Mouse (Mus musculus): ENCODE measurements at regions not wholly inside any gene's neighbourhood (a gene's known extent, or its start where the extent isn't known, plus 50 kb on each side); places are given as distances from the start of the nearest gene placed in this dataset.
"Not testable (repeated sequence)": the region's sequence is repeated elsewhere in the genome, so short reads cannot be mapped to it uniquely, and the experiment has no call there.

DNA sequence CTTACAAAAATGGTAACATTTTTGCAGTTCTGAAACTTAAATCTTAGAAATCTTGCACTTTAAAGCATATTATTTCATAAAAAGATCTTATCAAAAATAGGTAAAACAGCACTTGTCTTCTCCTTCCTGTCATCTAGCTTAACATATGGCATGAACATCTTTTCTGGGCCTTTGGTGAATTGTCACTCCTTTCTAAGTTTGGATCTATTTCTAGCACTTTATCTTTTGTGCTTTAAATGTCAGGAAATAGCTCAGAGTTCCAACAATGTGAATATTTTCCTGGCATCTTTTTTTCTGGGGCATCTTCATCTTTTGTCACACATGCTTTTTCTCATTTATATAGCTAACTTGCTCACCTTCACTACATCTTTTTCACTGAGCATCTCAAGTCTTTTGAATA is 527.4 kb upstream of the Gm5150 start:
- Histone ChIP-seq H3K9me3 (no peaks in the 10 kb centered on the region), H3K27ac (no peak overlapping the region), H3K4me1 (no peaks in the 10 kb centered on the region), H3K27me3 (no peaks in the 10 kb centered on the region), H3K9ac (no peak overlapping the region), H3K4me3 (replicated peaks) (no peak overlapping the region), H3K4me2 (no peak overlapping the region), H3K36me3 (replicated peaks) (no peaks in the 10 kb centered on the region)
- ATAC-seq (ENCODE audit: low FRiP score), result no peak

DNA sequence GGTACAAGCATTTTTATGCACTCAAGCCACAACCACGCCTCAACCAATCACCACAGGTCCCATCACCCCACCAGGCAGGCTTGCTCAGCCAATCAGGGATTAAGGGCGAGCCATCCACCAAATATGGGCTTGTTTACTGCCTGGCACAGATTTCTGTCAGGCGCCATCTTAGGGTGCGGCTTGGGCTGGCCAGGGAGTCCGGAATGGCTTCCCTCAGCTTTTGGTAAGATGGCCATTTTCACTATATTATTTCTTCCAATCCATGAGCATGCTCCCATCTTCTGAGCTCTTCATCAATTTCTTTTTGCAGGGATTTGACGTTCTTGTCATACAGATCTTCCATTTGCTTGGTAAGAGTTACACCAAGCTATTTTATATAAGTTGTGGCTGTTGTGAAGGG is 521.3 kb upstream of the Gm5150 start:
- ATAC-seq (ENCODE audit: low FRiP score); H3K4me2 ChIP-seq; H3K27me3 ChIP-seq; H3K4me1 ChIP-seq; H3K36me3 ChIP-seq (replicated peaks); H3K9me3 ChIP-seq; H3K9ac ChIP-seq; H3K27ac ChIP-seq; H3K4me3 ChIP-seq (replicated peaks): not testable (repeated sequence)
- WGBS, result 91% methylated on average over 6 of the region's 6 CpGs

DNA sequence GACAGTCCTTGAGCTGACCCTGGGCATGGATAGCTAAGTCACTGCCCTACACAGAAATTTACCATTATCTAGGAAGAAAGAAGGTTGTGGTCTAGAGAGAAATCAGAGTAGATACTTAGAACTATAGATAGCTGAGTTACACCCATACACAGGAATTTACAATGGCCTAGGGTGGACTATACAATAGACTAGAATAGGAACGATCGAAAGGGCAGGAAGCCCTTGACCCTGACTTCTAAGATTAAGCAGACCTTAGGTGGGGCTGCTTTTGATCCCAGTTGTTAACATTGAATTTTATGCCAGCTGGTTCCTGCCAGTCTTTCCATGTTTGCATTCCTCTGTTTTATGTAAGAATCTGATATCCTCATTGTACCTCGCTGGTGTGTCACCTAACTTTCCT is 482.2 kb upstream of the Gm5150 start:
- WGBS, result 86% methylated on average over 3 of the region's 3 CpGs
- H3K27me3 ChIP-seq; H3K27ac ChIP-seq; H3K4me3 ChIP-seq (replicated peaks); H3K4me2 ChIP-seq; H3K4me1 ChIP-seq; H3K9me3 ChIP-seq; H3K36me3 ChIP-seq (replicated peaks); ATAC-seq (ENCODE audit: low FRiP score); H3K9ac ChIP-seq: not testable (repeated sequence)

DNA sequence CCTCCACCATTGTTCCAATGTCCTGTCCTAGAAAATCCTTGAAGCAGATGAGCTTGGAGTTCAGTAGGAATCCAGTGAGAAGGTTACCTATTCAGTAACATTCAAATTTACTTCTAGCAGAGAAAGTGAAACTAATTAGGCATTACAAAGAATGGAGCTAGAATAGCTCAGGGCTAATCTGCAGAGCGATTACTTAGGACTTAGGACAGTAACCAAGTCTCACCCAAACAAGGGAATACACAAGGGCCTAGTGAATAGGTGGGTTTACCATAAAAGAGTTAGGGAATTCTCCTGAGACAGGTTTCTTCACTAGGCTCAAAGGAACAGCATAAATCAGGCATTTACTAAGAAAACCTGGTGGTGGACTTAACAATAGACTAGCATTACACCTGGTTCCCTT is 476.5 kb upstream of the Gm5150 start:
- ATAC-seq (ENCODE audit: low FRiP score), result no peak
- Histone ChIP-seq H3K36me3 (replicated peaks) (no peaks in the 10 kb centered on the region), H3K9me3 (no peaks in the 10 kb centered on the region), H3K27me3 (no peaks in the 10 kb centered on the region), H3K27ac (no peak overlapping the region), H3K4me3 (replicated peaks) (no peak overlapping the region), H3K9ac (no peak overlapping the region), H3K4me1 (no peaks in the 10 kb centered on the region), H3K4me2 (no peak overlapping the region)
- WGBS, result 72% methylated on average over 1 of the region's 1 CpGs

DNA sequence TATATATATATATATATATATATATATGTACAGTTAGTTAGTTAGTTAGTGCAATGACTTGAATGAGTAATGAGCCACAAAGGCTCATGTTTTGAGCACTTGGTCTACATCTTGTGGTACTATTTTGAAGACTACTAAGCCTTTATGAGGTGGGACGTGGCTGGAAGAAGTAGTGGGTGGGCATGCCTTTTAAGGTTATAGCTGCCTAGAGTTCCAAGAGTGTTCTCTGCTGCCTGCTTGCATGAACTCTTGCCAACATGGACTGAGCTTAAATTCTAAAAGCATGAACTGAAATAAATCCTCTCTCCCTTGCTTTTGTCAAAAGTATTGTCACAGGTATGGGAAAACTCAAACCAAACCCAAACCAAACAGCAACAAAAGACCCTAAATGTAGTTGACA is 465.1 kb upstream of the Gm5150 start:
- 93% methylated on average over 1 of the region's 1 CpGs for WGBS
- Histone ChIP-seq H3K9ac (no peak overlapping the region), H3K9me3 (no peaks in the 10 kb centered on the region), H3K27me3 (no peaks in the 10 kb centered on the region), H3K4me3 (replicated peaks) (no peak overlapping the region), H3K4me1 (no peaks in the 10 kb centered on the region), H3K27ac (no peak overlapping the region), H3K36me3 (replicated peaks) (no peaks in the 10 kb centered on the region), H3K4me2 (no peak overlapping the region)
- no peak for ATAC-seq (ENCODE audit: low FRiP score)

DNA sequence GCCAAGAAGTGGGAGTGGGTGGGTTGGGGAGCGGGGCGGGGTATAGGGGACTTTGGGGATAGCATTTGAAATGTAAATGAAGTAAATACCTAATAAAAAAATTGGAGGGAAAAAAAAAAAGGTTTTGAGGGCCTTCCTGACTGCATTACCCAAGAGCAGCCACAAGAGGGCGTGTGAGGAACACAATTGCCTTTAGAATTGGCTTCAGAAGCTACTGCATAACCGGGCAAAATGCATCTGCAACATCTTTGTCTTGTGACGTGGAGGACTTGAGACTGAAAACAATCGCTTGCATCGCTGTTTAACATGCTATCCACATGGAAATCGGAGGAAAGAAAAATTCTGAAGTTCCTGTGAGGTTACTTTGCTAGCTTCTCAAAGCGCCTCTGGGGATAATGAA is 460.2 kb upstream of the Gm5150 start:
- Histone ChIP-seq H3K4me1 (no peaks in the 10 kb centered on the region), H3K9me3 (no peaks in the 10 kb centered on the region), H3K4me2 (peak overlapping the region; percentile 46), H3K36me3 (replicated peaks) (no peaks in the 10 kb centered on the region), H3K27ac (no peak overlapping the region), H3K9ac (0 out of 2 replicates have a peak overlapping the region, but pooled peaks have one; percentile 36), H3K4me3 (replicated peaks) (no peak overlapping the region), H3K27me3 (no peaks in the 10 kb centered on the region)
- ATAC-seq (ENCODE audit: low FRiP score), result peak; percentile 80; the same call in 1 of the 2 replicates
- WGBS, result 19% methylated on average over 9 of the region's 9 CpGs

DNA sequence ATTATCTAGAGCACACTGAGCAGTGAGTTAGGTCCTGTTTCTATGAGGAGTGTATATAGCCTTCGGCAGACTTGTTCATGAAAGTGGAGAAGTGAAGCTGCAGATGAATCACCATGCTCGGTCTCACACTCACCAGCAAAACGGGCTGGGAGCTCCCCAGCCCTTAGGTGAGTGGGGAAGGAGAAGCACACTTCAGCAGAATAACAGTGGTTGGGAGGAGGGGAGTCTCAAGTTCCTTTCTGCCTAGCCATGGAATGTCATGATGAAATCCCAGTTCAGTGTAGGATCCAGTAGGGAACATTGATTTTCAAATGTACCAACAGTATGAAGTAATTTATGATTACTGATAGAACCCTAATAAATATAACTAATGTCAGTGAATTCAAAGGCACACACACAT is 459.1 kb upstream of the Gm5150 start:
- 74% methylated on average over 3 of the region's 3 CpGs for WGBS

DNA sequence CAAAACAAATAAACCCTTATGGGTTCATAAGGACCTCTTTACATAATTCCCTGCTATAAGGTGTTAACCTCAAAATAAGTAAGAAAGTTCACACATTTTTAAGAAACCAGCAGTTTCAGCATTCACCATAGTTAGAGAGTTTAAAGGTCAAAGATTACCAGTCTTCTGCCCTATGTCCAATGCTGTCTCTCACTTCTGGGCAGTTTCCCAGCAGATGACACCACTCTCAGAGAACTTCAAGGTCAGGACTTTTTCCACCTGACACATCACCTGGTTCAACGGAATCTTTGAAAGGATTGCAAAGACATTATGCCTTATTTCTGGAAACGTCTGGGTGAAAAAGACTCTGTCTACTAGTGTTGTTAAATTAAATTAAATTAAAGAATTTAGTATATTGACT is 458.1 kb upstream of the Gm5150 start:
- ATAC-seq (ENCODE audit: low FRiP score), result no peak
- WGBS, result 79% methylated on average over 2 of the region's 2 CpGs

More for the DNA sequence above, 459.1 kb upstream of the Gm5150 start:
- no peaks in the 10 kb centered on the region for H3K4me1 ChIP-seq
- H3K9me3 ChIP-seq, result no peaks in the 10 kb centered on the region
- ATAC-seq (ENCODE audit: low FRiP score), result no peak
- no peak overlapping the region for H3K4me2 ChIP-seq
- no peak overlapping the region for H3K27ac ChIP-seq
- no peak overlapping the region for H3K9ac ChIP-seq
- no peaks in the 10 kb centered on the region for H3K36me3 ChIP-seq (replicated peaks)
- H3K27me3 ChIP-seq, result no peaks in the 10 kb centered on the region
- no peak overlapping the region for H3K4me3 ChIP-seq (replicated peaks)

DNA sequence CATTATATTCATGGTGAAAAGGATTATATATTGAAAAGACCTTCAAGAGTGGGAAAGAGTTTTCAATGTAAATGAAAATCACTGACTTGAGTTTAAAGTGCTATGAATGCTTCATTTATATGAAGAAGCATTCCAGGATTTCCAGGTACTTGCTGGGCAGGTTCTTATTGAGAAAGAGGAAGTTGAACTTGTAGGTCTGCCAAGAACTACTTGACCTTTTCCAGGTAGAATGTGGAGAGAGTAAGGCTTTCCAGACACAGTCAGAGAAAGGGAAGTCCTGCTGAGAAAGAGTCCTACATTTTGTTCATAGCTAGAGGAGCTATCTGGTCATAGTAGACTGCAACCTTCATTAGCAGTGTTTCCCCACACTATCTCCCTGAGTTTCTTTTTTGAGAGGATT is 426.8 kb upstream of the Gm5150 start:
- H3K4me2 ChIP-seq, result no peak overlapping the region
- no peaks in the 10 kb centered on the region for H3K27me3 ChIP-seq
- no peak overlapping the region for H3K4me3 ChIP-seq (replicated peaks)
- no peak for ATAC-seq (ENCODE audit: low FRiP score)
- H3K9ac ChIP-seq, result no peak overlapping the region
- H3K4me1 ChIP-seq, result no peaks in the 10 kb centered on the region
- no peaks in the 10 kb centered on the region for H3K36me3 ChIP-seq (replicated peaks)
- H3K27ac ChIP-seq, result no peak overlapping the region
- H3K9me3 ChIP-seq, result no peaks in the 10 kb centered on the region

More for the DNA sequence above, 458.1 kb upstream of the Gm5150 start:
- no peak overlapping the region for H3K27ac ChIP-seq
- H3K9me3 ChIP-seq, result no peaks in the 10 kb centered on the region
- no peaks in the 10 kb centered on the region for H3K4me1 ChIP-seq
- H3K4me2 ChIP-seq, result no peak overlapping the region
- no peaks in the 10 kb centered on the region for H3K36me3 ChIP-seq (replicated peaks)
- H3K4me3 ChIP-seq (replicated peaks), result no peak overlapping the region
- no peaks in the 10 kb centered on the region for H3K27me3 ChIP-seq
- no peak overlapping the region for H3K9ac ChIP-seq

DNA sequence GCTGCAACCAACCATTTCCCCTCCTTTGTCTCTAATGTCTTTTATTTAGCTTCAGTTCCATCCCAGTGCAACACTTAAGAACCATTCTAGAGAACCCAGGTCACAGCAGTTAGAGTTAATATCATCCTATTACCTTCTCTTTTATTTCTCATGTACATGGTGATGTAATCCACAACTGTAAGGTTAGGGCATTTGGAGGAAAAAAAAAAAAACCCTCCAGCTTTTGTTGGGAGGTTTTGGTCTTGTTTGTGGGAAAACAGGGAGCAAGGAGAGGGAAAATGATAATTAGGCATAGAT is 425.5 kb upstream of the Gm5150 start:
- no peaks in the 10 kb centered on the region for H3K9me3 ChIP-seq
- H3K36me3 ChIP-seq (replicated peaks), result no peaks in the 10 kb centered on the region
- no peak overlapping the region for H3K4me2 ChIP-seq
- H3K27ac ChIP-seq, result peak overlapping the region; percentile 27; the same call in 1 of the 2 replicates
- no peak; the same call in 1 of the 2 replicates for ATAC-seq (ENCODE audit: low FRiP score)
- no peak overlapping the region for H3K9ac ChIP-seq
- no peaks in the 10 kb centered on the region for H3K27me3 ChIP-seq
- H3K4me1 ChIP-seq, result no peaks in the 10 kb centered on the region
- no peak overlapping the region for H3K4me3 ChIP-seq (replicated peaks)

DNA sequence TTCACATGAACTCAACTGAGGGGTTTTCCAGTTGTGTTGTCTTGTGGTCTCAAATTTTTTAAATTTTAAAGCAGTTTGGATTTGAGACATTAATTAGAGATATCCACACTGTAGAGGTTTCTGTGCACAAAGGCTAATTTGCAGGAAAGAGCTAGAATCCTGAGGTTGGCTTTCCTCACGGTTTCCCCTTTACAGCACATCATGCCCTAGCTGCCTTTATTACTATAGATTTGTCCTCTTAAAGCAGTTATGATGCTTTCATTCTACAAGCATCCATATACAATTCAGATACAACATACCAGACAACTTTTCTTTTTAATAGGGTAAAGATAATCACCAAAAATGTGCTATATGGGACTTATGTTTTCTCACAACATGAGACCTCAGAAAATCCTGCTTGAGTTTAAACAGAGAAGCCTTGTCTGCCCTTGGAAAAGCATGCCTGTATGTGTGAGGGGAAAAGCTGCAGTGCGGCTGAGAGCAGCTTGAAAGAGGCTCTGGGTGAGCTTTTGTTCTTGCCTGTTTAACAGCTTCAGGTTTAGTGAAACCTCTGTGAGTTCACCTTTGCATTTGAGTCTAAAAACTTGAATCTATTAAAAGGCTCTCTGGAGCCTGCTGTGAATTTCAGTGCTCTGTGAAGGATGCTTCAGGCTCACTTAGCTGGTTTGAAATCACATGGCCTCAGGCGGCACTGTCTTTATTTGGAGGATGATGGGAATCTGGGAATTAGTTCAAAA is 425.0 kb upstream of the Gm5150 start:
- no peaks in the 10 kb centered on the region for H3K36me3 ChIP-seq (replicated peaks)
- no peaks in the 10 kb centered on the region for H3K4me1 ChIP-seq
- H3K9me3 ChIP-seq, result no peaks in the 10 kb centered on the region
- no peak overlapping the region for H3K9ac ChIP-seq
- no peak overlapping the region for H3K4me2 ChIP-seq
- whole genome bisulfite sequencing, result 12% methylated on average over 3 of the region's 3 CpGs
- peak overlapping the region; percentile 27 for H3K27ac ChIP-seq
- no peak overlapping the region for H3K4me3 ChIP-seq (replicated peaks)
- peak; percentile 86 for ATAC-seq (ENCODE audit: low FRiP score)
- no peaks in the 10 kb centered on the region for H3K27me3 ChIP-seq
